Mouse (Mus musculus): ENCODE data around the gene Clspn. TPM values are rescaled to one million over a fixed set of nuclear protein-coding genes. Genes with fewer than 3 reads are reported as not detected.

Gene Clspn
- polyA plus RNA-seq, 1 experiment from 2014 or later = 3.7 TPM

GRCm38 (mm10) chr4:126585739-126586138, 29.0 kb downstream of the Clspn start:
- Histone ChIP-seq H3K4me3 (replicated peaks; ENCODE audit: low read length) (no peak overlapping the region), H3K36me3 (replicated peaks; ENCODE audit: control insufficient read depth, insufficient read depth) (peaks cover 6% of the 10 kb centered on the region; the same call in 1 of the 2 replicates), H3K27ac (no peak overlapping the region), H3K4me2 (replicated peaks) (no peak overlapping the region), H3K27me3 (ENCODE audit: control insufficient read depth, insufficient read depth, low read length) (no peaks in the 10 kb centered on the region), H3K4me1 (replicated peaks; ENCODE audit: control insufficient read depth, insufficient read depth, low read length) (no peaks in the 10 kb centered on the region), H3K9ac (no peak overlapping the region), H3K9me3 (ENCODE audit: control insufficient read depth, low read length) (no peaks in the 10 kb centered on the region)
- whole genome bisulfite sequencing = 96% methylated on average over 13 of the region's 13 CpGs
- ATAC-seq (ENCODE audit: low FRiP score) (no peak), DNase-seq (ENCODE audit: low spot score) (no peak)

GRCm38 (mm10) chr4:126592039-126592438, 35.3 kb downstream of the Clspn start:
- no peak overlapping the region for H3K9ac ChIP-seq
- H3K4me2 ChIP-seq (replicated peaks) = no peak overlapping the region
- H3K27me3 ChIP-seq (ENCODE audit: control insufficient read depth, insufficient read depth, low read length) = no peaks in the 10 kb centered on the region
- DNase-seq (ENCODE audit: low spot score) (no peak), ATAC-seq (ENCODE audit: low FRiP score) (no peak)
- no peaks in the 10 kb centered on the region for H3K9me3 ChIP-seq (ENCODE audit: control insufficient read depth, low read length)
- H3K4me1 ChIP-seq (replicated peaks; ENCODE audit: control insufficient read depth, insufficient read depth, low read length) = no peaks in the 10 kb centered on the region
- H3K36me3 ChIP-seq (replicated peaks; ENCODE audit: control insufficient read depth, insufficient read depth) = no peaks in the 10 kb centered on the region
- no peak overlapping the region for H3K27ac ChIP-seq
- H3K4me3 ChIP-seq (replicated peaks; ENCODE audit: low read length) = no peak overlapping the region
- WGBS = 92% methylated on average over 6 of the region's 6 CpGs

GRCm38 (mm10) chr4:126599971-126600754, 43.4 kb downstream of the Clspn start:
- Histone ChIP-seq H3K36me3 (replicated peaks; ENCODE audit: control insufficient read depth, insufficient read depth) (no peaks in the 10 kb centered on the region), H3K9ac (no peak overlapping the region), H3K4me3 (replicated peaks; ENCODE audit: low read length) (no peak overlapping the region), H3K27ac (no peak overlapping the region), H3K9me3 (ENCODE audit: control insufficient read depth, low read length) (no peaks in the 10 kb centered on the region), H3K4me2 (replicated peaks) (no peak overlapping the region), H3K27me3 (ENCODE audit: control insufficient read depth, insufficient read depth, low read length) (peaks cover 26% of the 10 kb centered on the region), H3K4me1 (replicated peaks; ENCODE audit: control insufficient read depth, insufficient read depth, low read length) (peaks cover 9% of the 10 kb centered on the region; the same call in 1 of the 2 replicates)
- WGBS = 38% methylated on average over 8 of the region's 8 CpGs
- DNase-seq (ENCODE audit: low spot score) (peak; percentile 86), ATAC-seq (ENCODE audit: low FRiP score) (no peak)

DNA sequence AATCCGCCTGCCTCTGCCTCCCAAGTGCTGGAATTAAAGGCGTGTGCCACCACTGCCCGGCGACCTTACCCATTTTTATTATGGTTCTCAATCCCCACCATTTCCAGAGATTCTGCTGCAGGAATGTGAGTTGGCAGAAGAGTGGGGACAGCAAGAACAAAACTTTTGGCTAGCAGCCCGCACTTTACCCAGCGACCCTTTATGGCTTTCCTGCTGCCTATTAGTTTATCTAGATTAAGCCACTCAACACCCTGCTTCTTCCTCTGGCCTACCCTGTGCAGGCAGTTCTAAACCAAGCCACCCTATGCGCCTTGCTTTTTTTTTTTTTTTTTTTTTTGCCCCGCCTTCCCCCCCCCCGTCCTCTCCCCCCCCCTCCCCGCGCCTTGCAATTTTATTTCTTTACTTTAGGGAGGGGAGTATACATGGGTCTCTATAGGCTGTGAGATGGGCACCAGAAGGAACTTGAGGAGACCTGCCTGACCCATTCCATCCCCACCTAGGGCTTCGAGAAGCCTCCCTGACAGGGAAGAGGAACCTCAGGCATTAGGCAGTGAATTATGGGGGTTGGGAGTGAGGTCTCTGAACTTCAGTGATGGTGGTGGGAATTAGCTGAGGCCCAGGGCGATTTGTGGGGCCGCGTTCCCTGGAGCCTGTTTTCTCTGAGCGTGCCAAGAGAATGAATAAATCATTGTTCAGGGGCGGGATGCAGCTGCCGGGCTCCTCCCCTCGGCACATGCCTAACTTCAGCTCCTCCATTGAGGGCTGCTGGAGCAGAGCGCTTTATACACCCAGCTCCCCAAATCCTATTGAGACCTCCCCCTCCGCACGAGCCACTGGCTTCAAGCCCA, 45.1 kb downstream of the Clspn start:
- peaks cover 9% of the 10 kb centered on the region; the same call in 1 of the 2 replicates for H3K4me1 ChIP-seq (replicated peaks; ENCODE audit: control insufficient read depth, insufficient read depth, low read length)
- ATAC-seq (ENCODE audit: low FRiP score) (peak; percentile 82; the same call in 1 of the 2 replicates), DNase-seq (ENCODE audit: low spot score) (peak; percentile 59)
- no peak overlapping the region for H3K27ac ChIP-seq
- 22% methylated on average over 19 of the region's 22 CpGs for WGBS
- H3K4me3 ChIP-seq (replicated peaks; ENCODE audit: low read length) = no peak overlapping the region
- H3K4me2 ChIP-seq (replicated peaks) = peak overlapping the region; percentile 16
- H3K9ac ChIP-seq = peak overlapping the region; percentile 0; the same call in 1 of the 2 replicates
- no peaks in the 10 kb centered on the region for H3K36me3 ChIP-seq (replicated peaks; ENCODE audit: control insufficient read depth, insufficient read depth)
- no peaks in the 10 kb centered on the region for H3K9me3 ChIP-seq (ENCODE audit: control insufficient read depth, low read length)
- H3K27me3 ChIP-seq (ENCODE audit: control insufficient read depth, insufficient read depth, low read length) = peaks cover 40% of the 10 kb centered on the region

DNA sequence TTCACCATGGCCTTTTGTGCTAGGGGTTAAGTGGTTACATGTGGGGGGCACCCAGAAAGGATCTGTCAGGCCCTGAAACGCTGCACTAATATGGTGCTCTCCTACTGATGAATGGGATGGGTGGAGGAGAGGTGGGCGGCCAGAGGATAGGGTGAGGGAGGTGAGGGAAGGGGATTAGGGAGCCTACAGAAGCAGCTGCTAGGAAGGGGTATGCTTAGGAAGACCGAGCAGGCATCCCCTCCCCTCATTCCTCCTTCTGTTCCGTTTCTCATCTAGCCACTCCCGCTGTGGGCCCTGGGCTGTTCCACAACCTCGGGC, 45.7 kb downstream of the Clspn start:
- DNase-seq (ENCODE audit: low spot score) = no peak
- peaks cover 41% of the 10 kb centered on the region for H3K27me3 ChIP-seq (ENCODE audit: control insufficient read depth, insufficient read depth, low read length)
- no peaks in the 10 kb centered on the region for H3K9me3 ChIP-seq (ENCODE audit: control insufficient read depth, low read length)
- H3K4me2 ChIP-seq (replicated peaks) = peak overlapping the region; percentile 16
- no peaks in the 10 kb centered on the region for H3K36me3 ChIP-seq (replicated peaks; ENCODE audit: control insufficient read depth, insufficient read depth)
- WGBS = 3% methylated on average over 6 of the region's 6 CpGs
- H3K4me3 ChIP-seq (replicated peaks; ENCODE audit: low read length) = no peak overlapping the region
- H3K4me1 ChIP-seq (replicated peaks; ENCODE audit: control insufficient read depth, insufficient read depth, low read length) = peaks cover 9% of the 10 kb centered on the region; the same call in 1 of the 2 replicates
- H3K9ac ChIP-seq = peak overlapping the region; percentile 0; the same call in 1 of the 2 replicates
- ATAC-seq (ENCODE audit: low FRiP score) = no peak
- no peak overlapping the region for H3K27ac ChIP-seq

- 87% methylated on average over 2 of the region's 2 CpGs for WGBS
- Histone ChIP-seq H3K27ac (no peak overlapping the region), H3K9me3 (ENCODE audit: control insufficient read depth, low read length) (no peaks in the 10 kb centered on the region), H3K4me2 (replicated peaks) (no peak overlapping the region), H3K4me3 (replicated peaks; ENCODE audit: low read length) (no peak overlapping the region), H3K9ac (no peak overlapping the region), H3K36me3 (replicated peaks; ENCODE audit: control insufficient read depth, insufficient read depth) (no peaks in the 10 kb centered on the region), H3K27me3 (ENCODE audit: control insufficient read depth, insufficient read depth, low read length) (peaks cover 44% of the 10 kb centered on the region), H3K4me1 (replicated peaks; ENCODE audit: control insufficient read depth, insufficient read depth, low read length) (peaks cover 9% of the 10 kb centered on the region; the same call in 1 of the 2 replicates)
- ATAC-seq (ENCODE audit: low FRiP score) = no peak
- DNase-seq (ENCODE audit: low spot score) = no peak
Measured at GRCm38 (mm10) chr4:126604141-126604540, 47.4 kb downstream of the Clspn start.

DNA sequence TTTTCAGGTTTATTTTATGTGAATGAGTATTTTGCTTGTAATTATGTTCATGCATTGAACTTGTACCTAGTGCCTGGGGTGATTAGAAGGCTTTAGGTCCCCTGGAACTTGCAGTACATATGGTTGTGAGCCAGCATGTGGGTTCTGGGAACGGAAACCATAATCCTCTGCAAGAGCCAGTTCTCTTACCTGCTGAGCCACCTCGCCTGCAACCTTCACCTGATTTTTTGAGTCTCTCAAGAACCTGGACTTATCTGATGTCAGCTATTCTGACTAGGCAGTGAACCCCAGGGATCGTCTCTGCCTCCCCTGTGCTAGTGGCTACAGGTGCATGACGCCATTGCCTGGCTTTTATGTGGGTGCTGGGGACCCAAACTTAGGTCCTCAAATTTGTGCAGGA, 49.0 kb downstream of the Clspn start:
- peaks cover 37% of the 10 kb centered on the region for H3K27me3 ChIP-seq (ENCODE audit: control insufficient read depth, insufficient read depth, low read length)
- H3K27ac ChIP-seq = no peak overlapping the region
- H3K4me2 ChIP-seq (replicated peaks) = no peak overlapping the region
- H3K36me3 ChIP-seq (replicated peaks; ENCODE audit: control insufficient read depth, insufficient read depth) = no peaks in the 10 kb centered on the region
- DNase-seq (ENCODE audit: low spot score) (no peak), ATAC-seq (ENCODE audit: low FRiP score) (no peak)
- peaks cover 9% of the 10 kb centered on the region; the same call in 1 of the 2 replicates for H3K4me1 ChIP-seq (replicated peaks; ENCODE audit: control insufficient read depth, insufficient read depth, low read length)
- 81% methylated on average over 4 of the region's 4 CpGs for WGBS
- H3K4me3 ChIP-seq (replicated peaks; ENCODE audit: low read length) = no peak overlapping the region
- H3K9ac ChIP-seq = no peak overlapping the region
- H3K9me3 ChIP-seq (ENCODE audit: control insufficient read depth, low read length) = no peaks in the 10 kb centered on the region

DNA sequence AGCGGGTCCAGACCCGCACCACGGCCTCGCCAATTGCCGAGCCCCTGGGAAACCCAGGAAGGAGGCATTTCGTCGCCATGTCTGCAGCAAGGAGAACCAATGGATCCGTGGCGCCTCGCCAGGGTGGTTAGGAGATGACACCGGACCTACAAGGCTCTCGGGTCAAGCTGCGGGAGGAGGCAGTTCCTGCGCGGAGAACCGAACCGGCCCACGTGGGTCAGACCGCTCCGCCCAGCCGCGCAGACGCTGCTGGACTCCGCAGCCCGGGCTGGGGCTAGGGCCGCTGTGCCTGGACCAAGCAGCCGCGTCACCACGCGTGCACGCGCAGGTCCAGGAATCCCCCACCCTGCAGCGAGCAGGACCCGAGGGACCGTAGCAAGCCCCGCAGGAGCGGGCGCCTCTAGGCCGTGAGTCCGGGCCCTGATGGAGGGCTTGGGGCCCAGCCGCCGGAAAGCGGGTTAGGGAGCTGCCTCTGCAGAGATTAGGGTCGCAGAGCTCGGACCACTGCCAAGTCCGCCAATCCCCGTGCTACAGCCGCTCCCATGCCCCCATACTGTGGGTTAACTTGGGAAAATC, 53.0 kb downstream of the Clspn start, which contains the start of gene 5730409E04Rik:
Gene 5730409E04Rik (plus strand): TSS at position 213 of the 576 bp plus-strand sequence.
- H3K27ac ChIP-seq = peak within 1 kb of the TSS; percentile 4; the same call in 1 of the 2 replicates
- H3K27me3 ChIP-seq (ENCODE audit: control insufficient read depth, insufficient read depth, low read length) = peaks cover 23% of the 10 kb centered on the region
- H3K36me3 ChIP-seq (replicated peaks; ENCODE audit: control insufficient read depth, insufficient read depth) = no peaks in the 10 kb centered on the region
- peak; percentile 70 for DNase-seq (ENCODE audit: low spot score)
- ATAC-seq (ENCODE audit: low FRiP score) = peak; percentile 86
- H3K4me2 ChIP-seq (replicated peaks) = peak within 1 kb of the TSS; percentile 81
- peak within 1 kb of the TSS; percentile 78 for H3K9ac ChIP-seq
- peak within 1 kb of the TSS; percentile 52 for H3K4me3 ChIP-seq (replicated peaks; ENCODE audit: low read length)
- H3K4me1 ChIP-seq (replicated peaks; ENCODE audit: control insufficient read depth, insufficient read depth, low read length) = 0 out of 2 replicates have a peak, but pooled peaks cover 4% of the 10 kb centered on the region
- H3K9me3 ChIP-seq (ENCODE audit: control insufficient read depth, low read length) = no peaks in the 10 kb centered on the region
- under 1% methylated on average over 48 of the region's 48 CpGs for WGBS

GRCm38 (mm10) chr4:126611991-126612390, 55.3 kb downstream of the Clspn start:
- 0 out of 2 replicates have a peak, but pooled peaks cover 4% of the 10 kb centered on the region for H3K4me1 ChIP-seq (replicated peaks; ENCODE audit: control insufficient read depth, insufficient read depth, low read length)
- no peaks in the 10 kb centered on the region for H3K36me3 ChIP-seq (replicated peaks; ENCODE audit: control insufficient read depth, insufficient read depth)
- H3K27me3 ChIP-seq (ENCODE audit: control insufficient read depth, insufficient read depth, low read length) = peaks cover 15% of the 10 kb centered on the region
- DNase-seq (ENCODE audit: low spot score) (no peak), ATAC-seq (ENCODE audit: low FRiP score) (no peak)
- no peak overlapping the region for H3K4me2 ChIP-seq (replicated peaks)
- no peak overlapping the region for H3K9ac ChIP-seq
- H3K9me3 ChIP-seq (ENCODE audit: control insufficient read depth, low read length) = no peaks in the 10 kb centered on the region
- no peak overlapping the region for H3K4me3 ChIP-seq (replicated peaks; ENCODE audit: low read length)
- no peak overlapping the region for H3K27ac ChIP-seq
- 88% methylated on average over 17 of the region's 17 CpGs for WGBS

Data from hindbrain, embryonic 14.5 days (tissue).